Mouse (Mus musculus) small intestine, adult 2 months (tissue): Measurements from ENCODE around the gene Phf20. TPM values are rescaled to one million over a fixed set of nuclear protein-coding genes. Genes with fewer than 3 reads are reported as not detected.
A peak's percentile ranks its signal among the peaks of the same experiment; 100 is the strongest.

Source experiments
- H3K27ac ChIP-seq: fragments of 200-500 bp; 2 replicates; pipeline ENCODE4 v1.5.1; 2012; ENCODE audit warnings: low read depth, low read length, control low read depth, inconsistent platforms; ENCODE audit not compliant: insufficient read depth
- H3K27me3 ChIP-seq: fragments of 200-500 bp; 2 replicates; pipeline ENCODE4 v1.6.1; 2012; ENCODE audit warnings: mild to moderate bottlenecking, moderate library complexity, low read length, inconsistent platforms; ENCODE audit not compliant: control insufficient read depth, insufficient read depth
- H3K36me3 ChIP-seq: fragments of 200-500 bp; 2 replicates; pipeline ENCODE4 v1.6.1; 2012; ENCODE audit warnings: mild to moderate bottlenecking, low read length, control low read depth, inconsistent platforms; ENCODE audit not compliant: control insufficient read depth, insufficient read depth
- H3K4me1 ChIP-seq: fragments of 200-500 bp; 2 replicates; pipeline ENCODE4 v1.6.1; 2012; ENCODE audit warnings: low read length, inconsistent platforms, mixed read lengths; ENCODE audit not compliant: control insufficient read depth, insufficient read depth, insufficient read length
- H3K4me3 ChIP-seq: fragments of 200-500 bp; 2 replicates; pipeline ENCODE4 v1.5.1; 2012; ENCODE audit warnings: low read depth, mild to moderate bottlenecking, control low read depth, inconsistent platforms, low read length, moderate library complexity
- CTCF ChIP-seq: fragments of 200-500 bp; IDR thresholded peaks from 2 replicates; pipeline ENCODE4 v1.5.1; 2012; ENCODE audit warnings: low read depth, mild to moderate bottlenecking, control low read depth, inconsistent platforms, low read length, moderate library complexity, mixed read lengths; ENCODE audit not compliant: insufficient replicate concordance, insufficient read length; ENCODE audit errors: extremely low read depth
- POLR2A ChIP-seq: fragments of 200-500 bp; IDR thresholded peaks from 2 replicates; pipeline ENCODE4 v1.6.1; 2012; ENCODE audit warnings: low read depth, mild to moderate bottlenecking, control low read depth, inconsistent platforms, low read length, moderate library complexity
- WGBS: fragments of 180-500 bp; shearing (Covaris S2); methylation state at CpG from one replicate; pipeline ENCODE4 v1.1.7; 2018; 5-methylcytosine and 5-hydroxymethylcytosine counted together
- polyA plus RNA-seq: library from polyadenylated mRNA; depleted of rRNA; stranded (reverse); fragments of >200 nt; gene quantifications from 2 replicates; pipeline ENCODE4 v1.2.3, GENCODE M21; 2012; rRNA removed

The Phf20 gene
- polyA plus RNA-seq, 1 experiment: 7.1 TPM

- H3K36me3 ChIP-seq: no peaks in the 10 kb centered on the region
- H3K4me1 ChIP-seq: peaks cover 2% of the 10 kb centered on the region; the same call in 1 of the 2 replicates
- no peaks in the 10 kb centered on the region for H3K27me3 ChIP-seq
- TF ChIP-seq CTCF: no peak
- no peak for TF ChIP-seq POLR2A
- 74% methylated on average over 8 of the region's 8 CpGs for WGBS
- H3K27ac ChIP-seq: no peak overlapping the region
- H3K4me3 ChIP-seq: no peak overlapping the region
Measured at GRCm38 (mm10) chr2:156352413-156353165, 156.3 kb downstream of the Phf20 start.

- no peak for TF ChIP-seq POLR2A
- no peak for TF ChIP-seq CTCF
- no peaks in the 10 kb centered on the region for H3K27me3 ChIP-seq
- no peak overlapping the region for H3K27ac ChIP-seq
- H3K36me3 ChIP-seq: no peaks in the 10 kb centered on the region
- H3K4me1 ChIP-seq: peaks cover 2% of the 10 kb centered on the region; the same call in 1 of the 2 replicates
- H3K4me3 ChIP-seq: no peak overlapping the region
- WGBS: 55% methylated on average over 7 of the region's 7 CpGs
Measured at GRCm38 (mm10) chr2:156353265-156353692, 157.0 kb downstream of the Phf20 start.

- Histone ChIP-seq H3K4me1 (peaks cover 2% of the 10 kb centered on the region; the same call in 1 of the 2 replicates), H3K4me3 (no peak overlapping the region), H3K27me3 (no peaks in the 10 kb centered on the region), H3K36me3 (no peaks in the 10 kb centered on the region), H3K27ac (peak overlapping the region; percentile 16; the same call in 1 of the 2 replicates)
- TF ChIP-seq CTCF: no peak
- no peak for TF ChIP-seq POLR2A
- WGBS: 47% methylated on average over 7 of the region's 7 CpGs
Measured at GRCm38 (mm10) chr2:156356031-156356430, 159.8 kb downstream of the Phf20 start.

Other genes starting within 250 kb of the Phf20 start
- gene Cep250, start 240.0 kb upstream of the Phf20 start, polyA plus RNA-seq: 4.1 and 8.7 TPM in 2 replicates
- gene 6430550D23Rik, start 188.5 kb upstream of the Phf20 start, polyA plus RNA-seq: 0.38 and 0.87 TPM in 2 replicates
- 221 and 444 TPM in 2 replicates for gene Ergic3, start 188.4 kb upstream of the Phf20 start, polyA plus RNA-seq
- gene Fer1l4, start 143.5 kb upstream of the Phf20 start, polyA plus RNA-seq: 0.14 and 11.5 TPM in 2 replicates
- gene Spag4, start 131.3 kb upstream of the Phf20 start, polyA plus RNA-seq: 0.30 and 0.49 TPM in 2 replicates
- 18.6 and 51.2 TPM in 2 replicates for gene Cpne1, start 84.5 kb upstream of the Phf20 start, polyA plus RNA-seq
- 3.6 and 10.6 TPM in 2 replicates for gene Rbm12, start 84.5 kb upstream of the Phf20 start, polyA plus RNA-seq
- 0.42 and 0.74 TPM in 2 replicates for gene Gm28036, start 69.4 kb upstream of the Phf20 start, polyA plus RNA-seq
- 162 and 200 TPM in 2 replicates for gene Romo1, start 52.4 kb upstream of the Phf20 start, polyA plus RNA-seq
- gene Nfs1, start 52.3 kb upstream of the Phf20 start, polyA plus RNA-seq: 32.2 and 40.3 TPM in 2 replicates
- 35.4 and 49.5 TPM in 2 replicates for gene Rbm39, start 16.2 kb upstream of the Phf20 start, polyA plus RNA-seq
- 0.19 and 0.48 TPM in 2 replicates for gene Cnbd2, start 115.8 kb downstream of the Phf20 start, polyA plus RNA-seq
- 234 and 518 TPM in 2 replicates for gene Scand1, start 116.2 kb downstream of the Phf20 start, polyA plus RNA-seq
- gene Epb41l1, start 224.4 kb downstream of the Phf20 start, polyA plus RNA-seq: 11.8 and 14.0 TPM in 2 replicates